Mouse (Mus musculus) c-Kit-positive CD71-positive TER-119-negative erythroid progenitor cells, embryonic 14.5 days (primary cell): ENCODE results near the gene Rbbp6.

ENCODE experiments used
- DNase-seq: peaks from one replicate; pipeline ENCODE4 v3.0.0-alpha.2; 2013; ENCODE audit warnings: low read depth

Gene Rbbp6

DNA sequence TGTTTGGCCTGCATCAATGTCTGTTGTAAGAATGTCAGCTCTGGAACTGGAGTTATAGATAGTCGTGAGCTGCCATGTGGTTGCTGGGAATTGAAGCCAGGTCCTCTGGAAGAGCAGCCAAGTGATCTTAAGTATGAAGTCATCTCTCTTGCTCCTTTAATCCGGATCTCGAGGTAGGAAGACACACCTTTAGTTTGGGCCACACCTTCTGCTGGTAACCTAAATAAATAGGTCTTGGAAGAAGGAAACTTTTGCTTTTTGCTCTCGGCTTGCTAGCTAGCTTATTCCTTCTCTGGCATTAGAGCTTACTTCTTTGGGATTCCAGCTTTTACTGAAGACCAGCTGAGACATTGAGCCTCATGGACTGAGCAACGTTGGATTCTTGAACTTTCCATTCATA lies at the start of gene Rbbp6:
Rbbp6 (plus strand) TSS at position 301 of the 400 bp plus-strand sequence.
- DNase-seq = no peak

DNA sequence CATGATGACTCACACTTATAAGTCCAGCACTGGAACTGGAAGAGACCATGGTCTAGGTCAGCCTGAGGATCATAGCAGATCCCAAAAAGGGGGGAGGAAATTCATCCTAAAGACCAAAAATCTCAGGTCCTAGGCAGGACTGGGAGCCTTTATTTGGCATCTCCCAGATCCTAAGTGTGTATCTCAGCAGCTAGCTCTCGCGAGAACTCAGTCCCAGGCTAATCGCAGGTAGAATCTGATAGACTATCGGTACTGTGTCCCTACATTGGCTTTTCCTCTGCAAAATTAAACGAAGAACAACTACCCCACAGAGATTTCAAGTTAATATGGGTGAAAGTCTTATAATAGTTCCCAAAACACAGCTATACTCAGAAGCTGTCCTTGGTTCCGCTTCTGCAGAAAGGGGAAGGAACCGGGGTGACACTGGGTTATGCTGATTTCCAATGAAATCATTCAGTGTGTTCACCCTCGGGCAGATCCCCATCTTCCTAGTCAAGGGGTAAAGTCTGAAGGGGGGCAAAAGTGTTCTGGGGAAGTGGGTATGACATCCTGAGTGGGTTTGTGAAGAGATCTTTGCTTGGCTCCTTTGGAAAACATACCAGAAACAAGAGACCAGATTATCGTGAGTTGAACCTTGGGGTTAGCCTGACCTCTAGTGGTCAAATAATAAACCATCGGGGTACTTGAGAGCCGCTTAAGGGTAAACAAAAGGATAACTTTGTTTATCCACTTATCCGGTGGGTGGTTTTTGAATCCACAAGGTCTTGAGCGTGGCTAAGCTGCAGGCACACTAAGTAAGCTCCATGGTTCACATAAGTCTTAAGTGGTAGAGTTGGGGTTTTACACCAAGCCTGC lies 45.5 kb upstream of the Rbbp6 start:
- peak; percentile 29 for DNase-seq

DNA sequence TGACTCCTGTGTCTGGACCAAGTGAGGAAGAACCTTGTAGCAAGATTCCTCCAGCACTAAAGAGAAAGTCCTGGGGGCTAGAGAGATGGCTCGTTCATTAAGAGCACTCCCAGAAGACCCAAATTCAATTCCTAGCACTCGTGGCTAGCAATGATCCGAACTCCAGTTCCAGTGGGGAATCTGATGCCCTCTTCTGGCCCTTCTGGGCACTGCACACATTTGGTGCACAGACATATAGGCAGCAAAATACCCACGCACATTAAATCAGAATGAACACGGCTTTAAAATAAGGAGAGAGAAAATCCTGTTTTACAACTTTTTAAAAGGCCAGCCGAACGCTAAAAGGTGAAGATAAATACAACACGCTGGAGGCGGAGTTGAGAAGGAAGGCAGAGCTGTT lies 43.9 kb upstream of the Rbbp6 start:
- no peak for DNase-seq

DNA sequence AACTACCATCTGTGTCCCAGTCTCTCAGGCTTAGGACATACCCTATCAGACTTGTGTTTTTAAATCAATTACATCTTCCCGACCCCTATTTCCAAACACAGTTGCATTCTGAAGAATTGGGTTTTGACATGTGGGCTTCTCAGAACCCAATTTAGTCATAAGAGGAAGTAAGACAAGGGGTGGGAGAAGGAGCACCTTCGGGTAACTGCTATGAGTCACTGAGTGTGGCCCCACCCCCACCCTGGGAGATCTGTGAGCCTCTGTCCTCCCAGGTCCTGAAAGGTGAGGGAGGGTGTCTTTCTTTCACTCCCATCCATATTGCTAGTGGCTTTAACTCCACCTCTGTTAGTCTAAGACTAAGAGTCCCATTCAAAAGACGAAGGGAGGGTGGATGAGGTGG lies 41.2 kb upstream of the Rbbp6 start:
- DNase-seq = no peak

DNA sequence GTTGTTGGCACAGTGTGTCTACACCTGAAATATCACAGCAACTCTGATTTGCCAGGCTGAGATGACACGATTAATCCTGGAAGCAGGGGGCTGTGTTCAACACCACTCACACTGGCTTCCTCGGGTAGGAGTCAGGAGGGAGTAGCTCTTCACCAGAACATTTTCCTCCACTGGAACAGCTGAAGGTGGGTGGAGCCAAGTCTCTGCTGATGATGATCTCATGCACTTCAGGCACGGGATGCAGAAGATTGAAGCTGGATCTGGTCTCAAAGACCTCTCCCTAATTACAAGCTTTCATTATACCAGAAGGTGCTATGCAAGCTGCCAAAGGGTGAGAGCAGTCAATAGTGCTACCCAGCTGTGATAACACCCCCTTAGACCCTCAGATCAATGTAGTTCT lies 35.0 kb upstream of the Rbbp6 start:
- no peak for DNase-seq

DNA sequence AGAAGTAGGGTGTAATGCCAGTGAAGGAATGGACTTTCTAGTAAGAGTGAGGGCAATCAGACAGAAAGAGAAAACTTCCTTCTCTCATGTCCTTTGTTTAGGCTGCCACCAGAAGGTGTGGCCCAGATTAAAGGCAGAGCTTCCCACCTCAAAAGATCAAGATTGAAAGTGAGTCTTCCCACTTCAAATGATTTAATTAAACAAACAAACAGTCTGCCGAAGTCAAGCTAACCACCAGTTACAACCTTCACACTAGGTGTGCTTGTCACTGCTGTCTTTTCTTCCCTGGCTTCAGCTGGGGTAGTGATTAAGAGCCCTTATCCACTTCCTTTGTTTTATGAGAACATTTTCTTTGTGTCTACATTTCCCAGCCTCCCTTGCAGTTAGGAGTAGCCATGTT lies 33.3 kb upstream of the Rbbp6 start:
- no peak for DNase-seq

DNA sequence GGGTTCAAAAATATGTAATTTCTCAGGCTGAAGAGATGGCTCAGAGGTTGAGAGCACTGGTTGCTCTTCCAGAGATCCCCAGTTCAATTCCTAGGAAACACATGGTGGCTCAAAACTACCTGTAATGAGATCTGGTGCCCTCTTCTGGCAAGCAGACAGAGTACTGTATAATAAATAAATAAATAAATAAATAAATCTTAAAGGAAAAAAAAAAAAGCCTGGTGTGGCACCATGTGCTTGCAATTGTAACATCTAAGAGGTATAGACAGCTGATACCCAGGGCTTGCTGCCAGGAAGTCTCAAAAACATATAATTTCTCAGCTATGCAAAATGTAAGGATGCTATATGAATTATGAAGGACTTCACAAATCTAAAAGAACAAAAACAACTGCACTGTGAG lies 28.9 kb upstream of the Rbbp6 start:
- DNase-seq = no peak

DNA sequence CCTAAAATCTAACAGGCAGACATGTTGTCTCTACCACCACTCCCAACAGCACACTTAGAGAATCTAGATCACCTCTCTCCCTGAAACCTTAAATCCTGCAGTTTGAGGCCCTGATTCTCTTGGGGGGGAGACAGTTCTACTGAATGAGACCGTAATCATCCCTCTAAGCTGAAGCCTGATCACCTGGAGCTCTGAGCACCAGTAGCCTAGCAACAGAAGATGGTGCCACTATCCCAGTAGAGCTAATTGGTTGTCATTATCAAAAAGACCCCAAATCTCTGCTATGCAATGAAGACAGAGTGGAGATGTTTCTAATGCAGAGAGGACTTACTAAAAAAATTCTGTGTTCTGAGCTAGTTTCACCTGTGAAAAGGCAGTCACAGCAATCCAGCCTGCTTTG lies 27.3 kb upstream of the Rbbp6 start:
- no peak for DNase-seq

DNA sequence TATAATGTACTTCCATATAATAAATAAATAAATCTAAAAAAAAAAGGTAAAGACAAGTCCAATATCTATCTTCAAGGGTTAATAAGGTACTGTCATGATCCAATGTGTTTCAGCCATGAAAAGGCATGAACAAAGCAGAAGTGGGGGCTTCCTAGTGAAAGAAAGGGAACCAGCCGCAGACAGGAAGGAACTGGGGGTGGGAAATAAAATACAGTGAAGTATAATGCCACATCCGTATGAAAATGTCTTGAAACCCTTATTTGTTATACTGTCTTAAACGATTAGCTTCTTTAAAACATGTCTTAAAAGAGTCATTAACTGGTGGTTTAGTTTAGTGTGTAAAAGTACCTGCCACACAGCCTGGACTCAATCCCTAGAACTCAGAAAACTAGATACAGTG lies 26.3 kb upstream of the Rbbp6 start:
- no peak for DNase-seq

DNA sequence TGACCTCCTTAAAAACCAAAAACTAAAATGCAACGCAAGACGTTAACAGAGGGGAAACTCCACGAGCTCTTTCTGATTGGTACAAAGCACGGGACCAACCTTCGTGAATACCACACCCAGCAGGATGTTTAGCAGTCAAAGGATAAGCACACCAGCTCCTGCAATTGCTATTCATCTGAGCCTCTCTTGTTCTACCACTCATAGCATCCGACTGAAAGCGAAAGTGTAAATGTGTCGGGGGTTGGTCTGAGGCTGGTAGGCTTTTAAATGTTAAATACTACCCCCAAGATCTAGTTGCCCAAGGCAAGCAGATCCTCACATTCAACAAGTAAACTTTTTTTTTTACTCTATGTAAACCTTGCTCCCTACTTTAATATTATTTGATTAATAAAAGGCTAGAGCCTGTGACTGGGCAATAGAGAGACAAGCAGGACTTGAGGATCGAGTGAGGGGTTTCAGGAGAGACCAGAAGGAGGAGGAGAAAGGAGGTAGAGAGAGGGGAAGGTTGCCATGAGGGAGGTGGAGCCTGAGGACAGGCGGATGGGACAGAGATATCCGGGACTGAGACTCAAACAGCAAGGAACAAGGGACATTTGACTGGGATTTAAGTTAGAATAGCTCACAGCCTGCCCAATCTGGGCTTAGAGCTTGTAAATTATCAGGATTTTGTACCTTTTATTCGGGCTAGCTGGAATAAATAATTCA lies 25.0 kb upstream of the Rbbp6 start:
- no peak for DNase-seq

DNA sequence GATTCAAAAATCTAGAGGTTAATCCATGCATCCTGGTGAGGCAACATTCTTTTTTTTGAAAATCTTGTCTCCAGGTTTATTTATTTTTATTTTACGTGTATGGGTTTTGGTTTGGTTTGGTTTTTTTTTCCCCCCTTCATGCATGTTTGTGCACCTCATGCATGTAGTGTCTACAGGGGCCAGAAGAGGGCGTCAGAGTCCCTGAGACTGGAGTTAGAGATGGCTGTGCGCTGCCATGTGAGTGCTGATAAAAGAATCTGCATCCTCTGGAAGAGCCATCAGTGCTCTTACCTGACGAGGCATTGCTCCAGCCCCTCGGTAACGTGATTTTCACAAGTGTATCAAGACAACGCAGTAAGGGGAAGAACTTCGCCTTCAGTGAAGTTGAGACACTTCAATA lies 23.4 kb upstream of the Rbbp6 start:
- no peak for DNase-seq

DNA sequence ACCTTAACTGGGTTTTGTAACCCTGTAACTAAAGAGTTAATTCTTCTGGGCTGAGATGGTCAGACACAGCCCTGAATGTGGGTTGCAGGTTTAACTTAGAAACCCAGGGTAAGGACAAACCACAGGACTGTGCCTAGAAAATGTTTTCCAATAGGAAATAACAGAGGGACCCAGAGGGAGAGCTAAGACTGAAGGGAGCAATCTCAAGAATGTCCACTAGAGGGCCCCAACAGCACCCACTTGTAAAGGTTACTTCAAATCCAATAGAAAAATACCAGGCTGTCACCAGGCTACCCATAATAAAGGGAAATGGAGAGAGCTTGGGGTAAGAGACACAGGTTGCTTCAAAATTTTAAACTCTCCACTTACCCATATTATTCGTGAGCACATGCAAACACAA lies 20.3 kb upstream of the Rbbp6 start:
- DNase-seq = peak; percentile 46

DNA sequence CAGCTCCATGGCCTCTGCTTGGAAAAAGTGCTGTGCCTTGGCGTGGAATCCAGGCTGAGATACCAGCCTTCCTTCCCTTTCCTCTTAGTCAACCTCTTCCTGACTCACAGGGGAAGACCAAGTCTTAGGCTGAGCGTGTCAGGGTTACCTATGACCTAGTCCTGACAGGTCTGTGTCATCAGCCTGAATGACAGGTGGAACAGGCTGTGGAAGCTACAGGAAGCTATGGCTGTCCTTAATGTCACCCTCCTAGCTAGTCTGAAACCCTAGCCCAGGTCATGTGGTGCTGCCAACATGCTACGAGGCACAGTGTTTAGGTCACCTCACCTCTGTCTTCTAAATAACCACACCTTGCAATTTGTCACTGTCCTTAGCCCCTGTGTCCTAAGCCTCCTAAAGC lies 16.2 kb upstream of the Rbbp6 start:
- DNase-seq = no peak

DNA sequence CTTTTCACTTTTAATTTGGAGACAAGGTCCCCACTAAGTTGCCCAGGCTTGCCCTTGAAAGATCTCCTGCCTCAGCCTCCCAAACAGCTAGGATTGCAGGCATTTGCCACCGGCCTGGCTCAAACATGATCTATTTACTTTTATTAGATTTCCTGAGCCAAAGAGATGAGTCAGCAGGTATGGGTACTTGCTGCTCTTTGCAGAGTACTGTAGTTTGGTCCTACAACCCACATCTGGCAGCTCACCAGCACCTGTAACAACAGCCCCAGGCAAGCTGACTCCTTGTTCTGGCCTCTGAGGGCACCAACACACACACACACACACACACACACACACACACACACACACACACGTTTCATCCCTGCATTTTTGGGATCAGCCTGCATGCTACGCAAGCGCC lies 14.0 kb upstream of the Rbbp6 start:
- no peak for DNase-seq

DNA sequence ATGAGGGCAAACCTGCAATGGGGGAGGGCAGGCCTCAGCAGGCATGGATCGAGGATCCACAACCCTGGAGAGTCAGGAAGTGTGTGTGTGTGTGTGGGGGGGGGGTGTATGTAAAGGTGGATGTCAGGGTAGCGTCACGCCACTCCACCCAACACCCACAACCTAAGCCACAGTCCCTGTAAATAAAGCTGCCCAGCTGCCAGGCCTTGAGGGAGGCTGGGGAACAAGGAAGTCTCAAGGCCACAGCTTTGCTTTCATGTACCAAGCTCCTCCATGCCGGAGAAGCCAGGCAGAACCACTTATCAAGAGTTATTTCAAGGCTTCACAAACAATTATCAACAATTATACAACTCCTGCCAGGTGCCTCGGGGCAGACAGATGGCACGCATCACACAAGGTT lies 13.4 kb upstream of the Rbbp6 start:
- DNase-seq = no peak

DNA sequence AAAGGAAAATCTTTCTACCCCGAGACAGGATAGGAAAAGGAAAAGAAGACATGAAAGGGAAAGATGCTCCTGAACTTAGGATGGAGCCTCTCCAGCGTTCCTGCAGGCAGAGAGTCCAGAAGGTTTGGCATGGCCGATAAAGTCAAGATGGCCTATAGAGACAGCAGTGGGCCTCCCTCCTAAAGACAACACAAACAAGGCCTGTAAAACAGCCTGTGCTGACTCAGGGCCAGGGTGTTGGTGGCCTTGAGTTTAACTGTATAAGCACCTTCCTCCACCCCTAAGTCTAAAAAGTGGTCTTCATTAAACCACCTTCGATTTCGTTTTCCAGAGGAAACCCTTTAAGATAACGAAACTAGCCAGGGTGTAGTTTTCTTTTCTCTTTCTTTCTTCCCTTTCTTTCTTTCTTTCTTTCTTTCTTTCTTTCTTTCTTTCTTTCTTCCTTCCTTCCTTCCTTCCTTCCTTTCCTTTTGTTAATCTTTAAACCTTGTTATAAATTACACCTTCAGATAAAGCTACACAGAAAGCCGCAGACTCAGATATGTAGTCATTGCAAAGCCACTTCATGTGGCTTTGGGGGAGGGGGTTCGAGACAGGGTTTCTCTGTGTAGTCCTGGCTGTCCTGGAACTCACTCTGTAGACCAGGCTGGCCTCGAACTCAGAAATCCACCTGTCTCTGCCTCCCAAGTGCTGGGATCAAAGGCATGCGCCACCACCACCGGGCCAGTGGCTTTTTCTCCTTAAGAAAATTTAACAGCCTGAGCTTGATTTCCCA lies 10.8 kb upstream of the Rbbp6 start:
- no peak for DNase-seq

DNA sequence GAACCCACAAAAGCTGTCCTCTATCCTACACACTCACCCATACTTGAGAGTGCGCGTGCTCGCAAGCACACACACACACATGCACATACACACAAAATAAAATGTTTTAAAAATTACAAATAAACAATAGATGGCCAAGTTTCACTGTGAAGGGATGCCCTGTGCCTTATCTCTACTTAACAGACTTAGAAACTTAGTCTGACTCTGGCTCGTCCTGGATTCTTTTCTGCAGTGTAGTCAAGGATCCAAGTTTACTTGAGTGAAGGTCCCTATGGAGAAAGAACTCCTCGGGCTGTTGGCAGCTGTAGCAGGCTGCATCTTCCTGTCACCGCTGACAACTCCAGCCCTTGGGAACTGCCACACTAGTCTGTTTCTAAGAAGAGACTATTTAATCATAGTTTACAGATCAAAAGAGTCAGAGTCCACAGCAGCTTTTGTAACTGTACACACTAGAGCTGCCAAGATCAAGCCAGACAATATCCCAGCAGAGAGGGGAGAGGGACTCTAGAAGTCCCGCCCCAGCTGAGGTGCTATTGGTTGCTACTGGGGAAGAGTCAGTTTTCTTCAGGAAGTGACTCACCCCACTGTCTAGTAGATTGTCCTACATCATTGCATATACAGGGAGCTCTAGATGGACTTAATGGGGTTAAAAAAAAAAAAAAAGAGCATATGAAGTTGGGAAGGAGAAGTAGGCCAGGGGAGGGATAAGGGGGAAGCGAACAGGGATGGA lies 10.1 kb upstream of the Rbbp6 start:
- no peak for DNase-seq

DNA sequence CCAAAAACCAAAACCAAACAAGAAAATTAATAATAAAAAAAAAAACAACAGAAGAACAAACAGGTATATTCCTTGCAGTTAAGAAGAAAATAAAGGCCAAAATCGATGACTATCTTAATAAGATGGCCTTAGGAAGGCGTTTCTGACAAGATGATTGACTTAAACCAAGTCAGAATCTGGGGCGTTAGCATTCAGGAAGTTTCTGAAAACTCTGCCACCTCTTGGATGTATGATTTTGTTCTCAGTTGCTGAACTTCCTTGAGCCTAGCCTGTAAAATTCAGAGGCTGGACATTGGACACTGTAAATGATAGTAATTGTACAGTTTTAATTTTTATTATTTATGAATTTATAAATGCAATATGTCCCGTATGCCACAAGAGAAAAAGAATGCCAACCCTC lies 3.3 kb downstream of the Rbbp6 start:
- DNase-seq = no peak

DNA sequence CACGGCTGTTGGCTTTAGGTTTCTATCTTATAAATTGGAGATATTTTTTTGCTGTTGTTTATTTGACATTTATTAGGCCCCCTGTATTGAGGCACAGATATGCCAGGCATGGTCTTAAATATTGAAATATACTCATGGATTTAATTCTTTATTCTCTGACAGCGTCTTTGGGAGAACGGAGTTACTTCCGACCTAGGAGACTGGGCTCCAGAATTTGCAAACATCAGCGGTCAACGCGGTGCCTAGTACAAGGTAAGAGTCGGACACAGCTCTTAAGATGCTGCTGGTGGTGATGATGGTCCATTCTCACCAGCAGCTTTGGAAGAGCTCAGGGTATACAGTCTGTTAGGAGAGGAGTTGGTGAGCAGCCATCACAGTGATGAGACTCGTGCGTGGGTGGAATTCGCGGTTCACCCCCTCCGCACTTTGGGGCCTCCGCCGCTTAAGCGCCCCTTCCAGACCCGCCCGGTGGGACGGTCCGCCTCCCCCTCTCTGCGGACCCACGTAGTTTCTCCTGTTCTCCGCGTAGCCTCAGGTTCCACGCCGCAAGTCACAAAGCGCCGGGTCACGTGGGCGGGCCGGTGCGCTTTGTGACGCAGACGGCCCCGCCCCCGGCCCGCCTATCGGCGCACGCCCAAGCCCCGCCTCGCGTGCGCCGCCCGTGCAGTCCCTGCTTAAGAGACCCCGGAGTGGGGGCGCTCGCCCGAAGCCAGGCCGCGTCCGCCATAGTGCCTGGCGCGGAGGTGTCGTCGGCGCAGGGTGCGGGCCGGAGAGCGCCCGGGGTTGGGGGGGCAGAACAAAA lies 3.9 kb downstream of the Rbbp6 start:
- DNase-seq = peak; percentile 83

DNA sequence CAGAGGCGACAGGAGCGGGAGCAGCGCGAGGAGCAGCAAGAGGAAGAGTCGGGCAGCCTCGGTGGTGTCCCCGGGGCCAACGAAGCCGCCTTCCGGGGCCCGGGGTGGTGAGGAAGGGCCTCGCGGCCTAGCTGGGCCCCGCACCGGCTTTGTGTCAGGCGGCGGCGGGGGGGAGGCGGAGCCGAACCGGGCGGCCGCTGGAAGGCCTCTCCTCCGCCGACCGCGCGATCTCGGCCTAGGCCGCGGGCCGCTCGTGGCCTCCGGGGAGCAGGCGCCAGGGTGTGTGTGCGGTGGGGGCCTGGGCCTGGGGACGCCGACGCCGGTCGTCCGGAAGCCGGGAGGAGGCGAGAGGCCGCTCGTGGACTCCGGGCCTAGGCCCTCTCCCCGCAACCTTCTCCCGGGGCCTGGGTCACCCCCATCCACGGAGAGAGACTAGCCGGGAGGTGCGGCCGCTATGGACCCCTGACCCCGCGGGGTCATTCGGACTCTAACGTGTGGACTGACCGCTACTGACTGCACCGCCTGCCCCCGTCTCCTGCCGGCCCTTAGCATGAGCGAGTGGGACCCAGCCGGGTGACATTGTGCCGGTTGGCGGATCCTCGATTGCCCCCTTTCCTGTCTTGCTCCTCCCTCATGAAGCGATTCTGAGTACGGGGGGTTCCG lies 4.8 kb downstream of the Rbbp6 start:
- no peak for DNase-seq
